Mouse (Mus musculus) thymus, postnatal 25 days (tissue): ENCODE measurements around the gene Srsf3.
"Not testable (repeated sequence)": the region's sequence is repeated elsewhere in the genome, so short reads cannot be mapped to it uniquely, and the experiment has no call there.

Source experiments
- DNase-seq: peaks from one replicate; pipeline ENCODE4 v3.0.0; 2022

Gene Srsf3

GRCm38 (mm10) chr17:29067416-29067815 is 35.0 kb downstream of the Srsf3 start:
- not testable (repeated sequence) for DNase-seq

- DNase-seq, result no peak
Measured at GRCm38 (mm10) chr17:29067847-29068246, 35.4 kb downstream of the Srsf3 start.

GRCm38 (mm10) chr17:29069063-29069462 is 36.6 kb downstream of the Srsf3 start:
- no peak for DNase-seq

- no peak for DNase-seq
Measured at GRCm38 (mm10) chr17:29071820-29072219, 39.4 kb downstream of the Srsf3 start.

GRCm38 (mm10) chr17:29072701-29073307 is 40.4 kb downstream of the Srsf3 start:
- no peak for DNase-seq

- no peak for DNase-seq
Measured at GRCm38 (mm10) chr17:29073313-29073712, 40.9 kb downstream of the Srsf3 start.

- DNase-seq, result no peak
Measured at GRCm38 (mm10) chr17:29074085-29074484, 41.7 kb downstream of the Srsf3 start.

- DNase-seq, result no peak
Measured at GRCm38 (mm10) chr17:29076235-29076634, 43.8 kb downstream of the Srsf3 start.

- no peak for DNase-seq
Measured at GRCm38 (mm10) chr17:29077786-29078509, 45.5 kb downstream of the Srsf3 start.

- DNase-seq, result no peak
Measured at GRCm38 (mm10) chr17:29078519-29079383, 46.3 kb downstream of the Srsf3 start.

GRCm38 (mm10) chr17:29080758-29081617 is 48.6 kb downstream of the Srsf3 start:
- DNase-seq, result no peak

GRCm38 (mm10) chr17:29081618-29082381 is 49.4 kb downstream of the Srsf3 start:
- peak; percentile 65 for DNase-seq

GRCm38 (mm10) chr17:29083586-29083985 is 51.2 kb downstream of the Srsf3 start:
- DNase-seq, result no peak

GRCm38 (mm10) chr17:29084656-29085055 is 52.2 kb downstream of the Srsf3 start:
- DNase-seq, result no peak

- no peak for DNase-seq
Measured at GRCm38 (mm10) chr17:29085266-29085665, 52.8 kb downstream of the Srsf3 start.

- no peak for DNase-seq
Measured at GRCm38 (mm10) chr17:29086916-29087315, 54.5 kb downstream of the Srsf3 start.

- DNase-seq, result no peak
Measured at GRCm38 (mm10) chr17:29090776-29091175, 58.3 kb downstream of the Srsf3 start, which contains the start of gene Cdkn1a. TSS of gene Cdkn1a (plus strand) at chr17:29090976.

GRCm38 (mm10) chr17:29091348-29091944 is 59.0 kb downstream of the Srsf3 start:
- DNase-seq, result no peak

- DNase-seq, result no peak
Measured at GRCm38 (mm10) chr17:29092497-29092896, 60.1 kb downstream of the Srsf3 start.
